Mouse (Mus musculus): ENCODE data around the gene Jpt2.

Gene Jpt2

DNA sequence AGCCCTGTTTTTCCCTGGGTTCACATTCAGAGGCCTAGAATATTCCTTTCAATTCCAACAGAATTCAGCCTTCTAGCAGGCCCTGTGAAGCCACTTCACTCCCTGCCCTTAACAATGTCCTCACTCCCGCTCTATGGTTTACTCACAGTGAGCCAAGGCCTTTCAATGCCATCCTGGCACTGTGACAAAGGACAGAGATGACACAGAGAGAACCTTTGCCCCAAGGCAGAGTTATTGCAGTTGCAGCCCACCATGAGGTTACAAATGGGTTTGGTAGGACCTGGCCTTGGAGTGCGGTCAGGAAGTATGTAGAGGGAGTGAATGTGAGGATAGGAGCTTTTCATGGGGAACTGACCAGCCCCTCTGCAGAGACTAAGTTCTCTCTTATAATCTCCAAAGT, 52.9 kb downstream of the Jpt2 start:
- DNase-seq (ENCODE audit: low spot score) = no peak

DNA sequence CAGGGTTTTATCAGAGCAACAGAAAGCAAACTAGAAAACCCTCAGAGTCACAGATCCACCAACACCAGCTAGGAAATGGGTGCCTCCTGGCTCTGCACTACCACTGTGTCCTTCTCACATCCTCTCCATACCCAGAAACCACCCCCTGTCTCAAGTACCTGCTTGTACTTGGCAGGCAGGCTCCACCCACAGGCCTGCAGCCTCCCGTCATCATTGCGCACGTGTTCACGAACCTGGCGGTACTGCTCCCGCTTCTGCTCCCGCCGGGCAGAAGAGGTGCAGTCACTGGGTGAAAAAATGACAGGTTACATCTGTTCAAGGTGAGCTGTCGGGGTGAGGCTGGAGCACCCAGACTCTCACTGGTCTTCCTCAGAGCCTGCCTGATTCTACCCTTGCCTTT, 56.7 kb downstream of the Jpt2 start:
- DNase-seq (ENCODE audit: low spot score) = peak; percentile 5

DNA sequence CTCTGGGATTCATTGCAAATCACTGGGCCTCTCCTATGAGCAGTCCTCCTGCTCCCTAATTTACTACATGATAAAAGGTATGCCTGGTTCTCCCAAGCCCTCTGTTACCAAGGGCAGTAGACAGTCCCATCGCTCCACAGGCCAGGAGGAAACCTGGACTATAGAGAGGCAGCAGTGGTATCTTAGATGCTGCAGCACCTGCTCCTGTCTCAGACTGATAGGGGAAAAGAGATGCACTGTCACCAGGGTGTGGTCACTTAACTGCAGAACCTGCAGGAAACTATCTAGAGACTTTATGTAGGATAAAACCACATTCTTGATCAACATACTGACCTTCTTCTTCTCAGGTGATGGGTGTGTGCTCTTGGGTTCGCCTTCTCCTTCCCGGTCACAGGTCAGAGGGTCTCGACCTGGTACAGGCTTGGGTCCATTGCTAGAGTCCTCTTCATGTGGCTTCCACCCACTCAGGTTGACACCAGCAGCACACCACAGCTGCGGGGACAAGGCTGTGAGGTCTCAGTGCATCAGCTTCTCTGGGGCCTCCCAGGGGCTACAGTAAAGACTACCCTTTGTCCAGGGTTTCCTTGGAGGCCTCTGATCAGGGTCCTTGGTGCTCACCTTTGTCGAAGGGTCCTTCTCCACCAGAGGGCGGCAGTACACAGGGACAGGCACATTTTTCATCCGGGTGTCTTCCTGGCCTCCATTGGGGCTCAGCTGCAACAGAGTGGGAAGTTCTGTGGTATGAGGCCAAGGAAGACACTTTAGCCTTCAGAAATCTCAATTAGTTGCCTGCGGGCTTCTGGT, 57.6 kb downstream of the Jpt2 start:
- peak; percentile 31 for DNase-seq (ENCODE audit: low spot score)

DNA sequence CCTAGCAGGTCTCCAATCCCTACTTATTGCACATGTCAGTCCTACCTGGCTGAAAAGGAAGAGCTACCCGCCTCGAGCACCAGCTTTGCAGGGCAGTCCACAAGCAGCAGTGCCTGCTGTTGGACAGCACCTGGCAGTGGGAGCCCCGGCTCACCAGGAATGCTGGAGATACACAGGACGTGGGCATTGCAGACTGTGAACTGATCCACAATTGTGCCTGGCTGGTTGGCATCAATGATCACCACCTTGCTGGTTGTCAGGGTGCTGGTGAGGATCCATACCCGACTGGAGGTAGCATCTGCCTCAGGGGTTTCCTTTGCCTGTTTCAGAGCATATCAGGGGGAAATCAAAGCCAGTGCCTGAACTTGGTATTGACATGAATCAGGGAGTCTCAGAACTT, 58.4 kb downstream of the Jpt2 start:
- peak; percentile 4 for DNase-seq (ENCODE audit: low spot score)

DNA sequence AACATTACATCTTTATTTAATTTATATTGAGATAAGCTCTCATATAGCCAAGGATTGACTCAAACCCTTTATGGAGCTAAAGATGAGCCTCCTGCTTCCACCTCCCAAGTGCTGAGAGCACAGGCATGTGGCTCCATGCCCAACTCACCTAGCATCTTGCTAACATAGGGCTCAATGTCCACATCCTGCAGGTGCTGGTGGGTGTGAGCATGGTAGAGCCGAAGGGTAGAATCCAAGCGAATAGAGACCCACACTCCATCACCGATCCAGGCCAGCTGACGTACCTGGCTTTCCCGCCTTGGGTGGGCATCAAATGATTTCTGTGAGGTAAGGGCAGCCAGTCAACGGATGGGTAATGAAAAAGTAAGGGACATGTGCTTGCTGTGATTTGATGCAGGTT, 60.5 kb downstream of the Jpt2 start:
- DNase-seq (ENCODE audit: low spot score) = peak; percentile 12

DNA sequence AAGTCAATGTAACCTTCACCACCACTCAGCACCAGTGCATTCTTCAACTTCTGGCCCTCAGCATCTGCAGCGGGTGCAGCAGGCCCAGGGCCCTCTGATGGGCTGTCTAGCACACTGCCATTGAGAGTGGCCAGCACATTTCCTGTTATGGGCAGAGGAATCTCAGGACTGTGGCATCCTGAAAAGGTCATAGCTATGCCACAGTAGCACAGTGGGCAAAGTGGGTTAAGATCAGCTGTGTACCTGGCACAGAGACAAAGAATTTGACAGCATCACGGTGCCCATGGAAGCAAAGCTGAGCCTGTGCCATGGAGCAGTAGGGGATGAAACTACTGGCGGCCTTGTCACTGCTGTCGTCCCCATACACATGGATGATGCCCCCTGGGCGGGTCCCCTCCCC, 61.3 kb downstream of the Jpt2 start:
- DNase-seq (ENCODE audit: low spot score) = peak; percentile 4

DNA sequence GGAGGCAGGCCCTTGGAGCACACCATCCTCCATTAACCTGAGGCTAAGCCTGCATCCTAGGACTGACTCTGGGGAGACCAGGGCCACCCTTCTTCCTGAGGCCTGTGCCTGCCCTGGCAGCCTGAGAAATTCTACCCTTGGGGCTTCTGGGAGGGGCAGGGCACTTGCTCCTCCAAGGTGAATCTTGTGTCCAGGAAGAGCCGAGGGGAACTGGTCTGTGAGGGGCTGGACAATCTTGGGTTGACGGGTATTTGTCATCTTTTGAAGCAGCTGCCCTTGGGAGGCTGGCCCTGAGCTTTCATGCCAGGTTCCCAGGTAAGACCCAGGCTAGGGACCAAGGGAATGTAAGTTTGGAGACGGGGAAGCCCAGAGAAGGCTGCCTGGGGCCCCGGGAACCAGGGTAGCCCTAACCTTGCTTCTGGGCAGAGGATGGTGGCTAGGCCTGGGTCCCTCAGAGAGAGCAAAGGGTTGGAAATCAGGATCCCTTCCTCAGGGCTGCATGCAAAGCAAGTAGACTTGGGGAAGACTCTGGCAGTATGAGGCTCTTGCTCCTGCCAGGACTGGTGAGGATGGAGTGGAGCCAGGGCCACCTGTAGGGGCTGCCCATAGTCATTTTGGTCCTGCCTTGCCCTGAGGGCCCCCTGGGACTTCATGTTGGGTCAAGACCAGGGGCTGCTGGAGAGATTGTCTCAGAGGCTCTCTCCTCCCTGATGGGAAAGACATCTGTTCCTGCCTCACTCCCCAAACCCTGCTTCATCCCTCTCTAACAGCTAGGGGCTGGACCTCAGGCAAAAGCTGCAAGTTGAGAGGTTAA, 62.2 kb downstream of the Jpt2 start:
- DNase-seq (ENCODE audit: low spot score) = no peak

DNA sequence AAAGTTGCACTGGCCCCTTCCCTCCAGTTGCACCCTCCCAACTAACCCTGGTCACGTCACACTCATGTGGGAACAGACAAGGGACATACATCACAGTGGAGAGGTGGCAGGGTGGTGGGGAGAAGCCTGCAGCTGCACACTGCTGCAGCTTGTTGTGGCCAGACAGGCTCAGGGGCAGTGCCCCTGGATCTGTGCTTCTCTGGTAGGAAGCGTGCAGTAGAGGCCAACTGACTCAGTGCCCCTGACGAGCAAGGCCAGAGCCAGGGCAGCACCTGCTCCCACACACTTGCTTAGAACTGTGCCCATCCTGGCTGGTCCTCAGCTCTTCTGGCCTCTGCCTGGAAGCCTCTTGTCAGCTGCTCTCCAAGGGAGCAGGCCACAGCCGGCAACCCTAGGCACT, 62.9 kb downstream of the Jpt2 start:
- no peak for DNase-seq (ENCODE audit: low spot score)

DNA sequence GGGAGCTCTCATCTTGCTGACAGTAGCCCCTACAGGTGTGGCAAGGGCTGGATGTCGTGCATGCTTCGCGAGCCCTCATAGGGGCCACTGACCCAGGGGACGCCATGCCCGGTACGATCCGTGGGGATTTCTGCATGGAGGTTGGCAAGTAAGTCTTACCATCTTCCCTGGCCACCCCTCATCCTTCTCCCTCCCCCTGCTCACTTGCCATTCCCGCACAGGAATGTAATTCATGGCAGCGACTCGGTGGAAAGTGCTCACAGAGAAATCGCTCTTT, 63.6 kb downstream of the Jpt2 start:
- DNase-seq (ENCODE audit: low spot score) = peak; percentile 26

DNA sequence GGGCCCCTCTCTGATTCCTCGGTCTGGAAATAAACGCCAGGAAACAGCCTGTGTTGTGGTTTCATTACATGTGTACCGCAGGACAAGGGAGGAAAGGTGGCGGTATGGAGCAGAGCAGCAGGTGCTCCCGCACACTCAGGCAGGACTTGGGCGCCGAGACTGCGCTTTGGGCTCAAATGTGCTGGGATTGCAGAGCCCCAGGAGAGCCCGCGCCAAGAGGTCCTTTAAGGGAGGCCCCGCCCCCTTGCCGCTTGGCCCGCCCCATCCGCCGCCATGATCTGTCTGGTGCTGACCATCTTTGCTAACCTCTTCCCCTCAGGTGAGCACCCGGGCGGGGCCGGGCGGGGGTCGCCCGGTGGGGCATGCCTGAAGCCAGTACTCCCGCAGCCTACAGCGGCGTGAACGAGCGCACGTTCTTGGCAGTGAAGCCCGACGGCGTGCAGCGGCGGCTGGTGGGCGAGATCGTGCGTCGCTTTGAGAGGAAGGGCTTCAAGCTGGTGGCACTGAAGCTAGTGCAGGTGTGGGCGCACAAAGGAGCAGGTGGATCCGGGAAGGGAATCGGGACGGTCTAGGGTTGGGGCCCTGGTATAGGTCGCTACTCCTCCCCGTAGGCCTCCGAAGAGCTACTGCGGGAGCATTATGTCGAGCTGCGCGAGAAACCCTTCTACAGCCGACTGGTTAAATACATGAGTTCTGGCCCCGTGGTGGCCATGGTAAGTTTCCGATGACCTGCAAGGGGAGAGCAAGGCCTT, 64.1 kb downstream of the Jpt2 start, which contains the start of gene Nme3:
Gene Nme3 (plus strand): TSS at position 260 of the 752 bp plus-strand sequence.
- DNase-seq (ENCODE audit: low spot score) = peak; percentile 73

DNA sequence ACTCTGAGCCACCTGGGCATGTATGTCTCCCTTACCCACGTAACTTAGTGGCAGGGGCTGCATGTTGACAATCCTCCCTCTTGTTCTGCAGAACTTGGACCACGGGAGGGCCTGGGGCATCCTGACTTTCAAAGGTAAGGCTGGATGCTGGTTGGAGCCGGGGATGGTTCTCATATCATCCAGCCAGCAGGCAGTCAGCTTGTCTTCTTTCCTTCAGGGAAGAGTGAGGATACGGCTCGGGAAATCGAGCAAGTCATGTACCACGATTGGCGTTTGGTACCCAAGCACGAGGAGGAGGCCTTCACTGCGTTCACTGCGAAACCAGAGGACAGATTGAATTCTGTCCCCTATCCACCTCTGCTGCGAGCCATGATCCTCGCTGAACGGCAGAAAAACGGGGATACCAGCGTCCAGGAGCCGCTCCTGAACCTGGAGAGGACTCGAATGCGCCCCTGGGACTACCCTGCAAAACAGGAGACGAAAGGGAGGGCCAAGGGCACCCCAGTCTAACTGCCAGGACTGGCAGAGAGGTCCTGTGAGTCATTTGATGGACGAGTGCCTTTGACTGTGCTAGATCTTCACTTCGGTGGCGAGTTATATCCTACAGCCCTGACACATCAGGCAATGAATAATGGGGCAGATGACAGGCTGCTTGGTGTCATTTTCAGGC, 64.8 kb downstream of the Jpt2 start:
- no peak for DNase-seq (ENCODE audit: low spot score)

DNA sequence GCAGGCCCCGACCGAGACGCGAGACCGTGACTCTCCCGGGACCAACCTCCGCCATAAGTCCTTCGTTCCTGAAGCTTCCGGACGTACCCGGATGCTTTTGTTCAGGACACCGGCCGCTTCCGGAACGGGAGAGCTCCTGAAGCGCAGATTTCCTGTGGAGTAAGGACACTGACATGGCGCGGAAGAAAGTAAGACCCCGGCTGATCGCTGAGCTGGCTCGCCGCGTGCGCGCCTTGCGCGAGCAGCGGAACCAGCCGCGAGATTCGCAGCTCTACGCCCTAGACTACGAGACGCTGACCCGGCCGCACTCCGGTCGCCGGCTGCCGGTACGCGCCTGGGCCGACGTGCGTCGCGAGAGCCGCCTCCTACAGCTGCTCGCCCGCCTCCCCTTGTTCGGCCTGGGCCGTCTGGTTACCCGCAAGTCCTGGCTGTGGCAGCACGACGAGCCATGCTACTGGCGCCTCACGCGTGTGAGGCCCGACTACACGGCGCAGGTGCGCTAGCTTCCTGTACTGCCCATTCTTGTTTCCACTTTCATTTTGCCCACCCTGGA, 65.4 kb downstream of the Jpt2 start, which contains the start of the genes Eme2 and Mrps34:
Gene Eme2 (minus strand): TSS at position 93 of the 553 bp plus-strand sequence.
Gene Mrps34 (plus strand): TSS at position 122 of the 553 bp plus-strand sequence.
- DNase-seq (ENCODE audit: low spot score) = peak; percentile 87

DNA sequence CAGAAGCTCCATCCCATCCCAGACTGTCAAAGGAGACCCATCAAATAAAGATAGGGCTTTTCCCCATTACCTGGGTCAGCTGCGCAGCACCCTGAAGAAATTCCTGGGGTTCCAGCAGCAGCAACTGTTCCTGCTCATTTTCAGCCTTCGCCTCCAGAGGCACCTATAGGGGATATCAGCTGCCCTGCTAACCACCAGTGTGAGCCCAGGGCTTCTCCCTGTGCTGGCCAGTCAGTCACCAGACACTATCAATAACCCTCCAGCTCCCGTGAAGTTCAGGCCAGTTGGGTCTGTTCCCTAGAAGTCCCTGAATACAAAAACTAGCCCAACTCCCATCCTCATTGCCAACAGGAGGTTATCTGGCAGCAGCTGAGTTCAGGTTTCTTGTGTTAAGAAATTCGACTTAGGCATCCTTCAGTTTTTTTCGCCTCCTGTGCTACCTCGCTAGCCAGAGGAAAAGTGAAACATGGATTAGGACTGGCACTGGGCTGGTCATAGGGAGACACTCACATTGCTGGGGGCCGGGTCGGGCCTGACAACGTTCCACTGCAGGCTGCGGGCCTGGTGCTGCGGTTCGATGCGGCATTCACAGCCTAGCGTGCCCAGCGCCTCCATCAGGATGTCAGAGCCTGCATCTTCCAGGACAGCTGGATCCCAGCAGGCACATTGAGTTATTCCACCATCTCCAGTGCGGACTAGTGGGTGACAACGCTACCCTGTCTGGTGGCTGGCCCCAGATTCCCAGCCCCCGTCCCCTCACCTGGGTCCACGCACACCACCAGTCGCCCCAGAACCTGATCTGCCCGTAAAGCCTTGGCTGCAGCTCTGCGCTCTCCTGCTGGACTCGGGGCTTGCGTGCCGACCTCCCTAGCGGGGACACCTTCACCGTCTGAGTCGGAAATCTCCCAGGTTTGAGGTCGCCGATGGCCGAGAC, 66.2 kb downstream of the Jpt2 start:
- DNase-seq (ENCODE audit: low spot score) = peak; percentile 24

DNA sequence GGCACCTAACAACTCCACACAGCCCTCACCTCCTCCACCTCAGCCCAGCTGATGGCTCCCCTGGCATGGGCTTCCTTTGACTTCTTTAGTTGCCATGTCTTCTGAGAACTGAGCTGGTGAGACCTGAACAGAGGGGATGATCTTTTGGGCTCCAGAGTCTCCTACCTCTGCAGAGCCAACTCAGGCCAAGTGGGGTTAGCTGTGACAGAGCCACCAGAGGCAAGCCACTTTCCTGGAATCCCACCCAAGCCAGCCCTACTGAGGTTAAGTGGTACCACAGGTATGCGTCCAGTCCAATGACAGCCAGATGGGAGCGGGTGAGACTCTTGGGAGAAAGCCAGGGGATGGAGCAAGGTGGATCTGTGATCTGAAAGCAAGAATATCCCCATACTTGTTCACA, 67.2 kb downstream of the Jpt2 start:
- peak; percentile 6 for DNase-seq (ENCODE audit: low spot score)

DNA sequence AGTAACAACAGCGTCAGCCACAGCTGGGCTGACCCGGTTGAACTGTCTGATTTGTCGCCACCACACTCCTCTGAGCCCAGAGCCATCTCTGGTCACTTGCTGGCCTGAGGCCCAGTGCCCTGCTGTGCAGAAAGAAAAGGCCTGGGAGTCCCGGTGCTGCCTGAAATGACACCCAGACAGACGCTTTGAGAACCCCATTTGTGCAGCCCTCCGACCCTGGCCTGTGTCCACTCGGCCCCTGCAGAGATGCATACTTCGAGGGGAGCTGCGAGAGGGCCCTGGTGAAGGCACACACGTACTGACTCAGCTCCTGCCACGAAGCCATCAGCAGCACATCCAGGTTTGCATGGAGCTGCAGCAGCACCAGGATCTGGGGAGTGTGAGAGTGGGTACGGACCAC, 67.7 kb downstream of the Jpt2 start:
- DNase-seq (ENCODE audit: low spot score) = peak; percentile 5

DNA sequence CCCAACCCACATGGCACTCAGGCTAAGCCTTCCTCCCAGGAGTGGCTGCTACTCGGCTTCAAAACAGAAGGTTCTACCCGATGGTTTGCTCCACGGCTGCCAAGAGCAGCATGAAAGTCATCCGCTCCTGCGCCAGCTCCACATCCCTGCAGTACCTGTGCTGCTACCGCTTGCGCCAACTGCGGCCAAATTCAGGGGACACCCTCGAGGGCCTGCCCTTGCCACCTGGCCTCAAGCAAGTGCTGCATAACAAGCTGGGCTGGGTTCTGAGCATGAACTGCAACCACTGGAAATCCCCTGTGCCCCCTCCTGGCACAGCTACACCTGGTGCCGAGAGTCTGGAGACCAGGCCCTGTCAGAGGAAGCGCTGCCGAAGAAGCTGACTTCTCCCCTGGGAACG, 69.2 kb downstream of the Jpt2 start:
- DNase-seq (ENCODE audit: low spot score) = peak; percentile 17

DNA sequence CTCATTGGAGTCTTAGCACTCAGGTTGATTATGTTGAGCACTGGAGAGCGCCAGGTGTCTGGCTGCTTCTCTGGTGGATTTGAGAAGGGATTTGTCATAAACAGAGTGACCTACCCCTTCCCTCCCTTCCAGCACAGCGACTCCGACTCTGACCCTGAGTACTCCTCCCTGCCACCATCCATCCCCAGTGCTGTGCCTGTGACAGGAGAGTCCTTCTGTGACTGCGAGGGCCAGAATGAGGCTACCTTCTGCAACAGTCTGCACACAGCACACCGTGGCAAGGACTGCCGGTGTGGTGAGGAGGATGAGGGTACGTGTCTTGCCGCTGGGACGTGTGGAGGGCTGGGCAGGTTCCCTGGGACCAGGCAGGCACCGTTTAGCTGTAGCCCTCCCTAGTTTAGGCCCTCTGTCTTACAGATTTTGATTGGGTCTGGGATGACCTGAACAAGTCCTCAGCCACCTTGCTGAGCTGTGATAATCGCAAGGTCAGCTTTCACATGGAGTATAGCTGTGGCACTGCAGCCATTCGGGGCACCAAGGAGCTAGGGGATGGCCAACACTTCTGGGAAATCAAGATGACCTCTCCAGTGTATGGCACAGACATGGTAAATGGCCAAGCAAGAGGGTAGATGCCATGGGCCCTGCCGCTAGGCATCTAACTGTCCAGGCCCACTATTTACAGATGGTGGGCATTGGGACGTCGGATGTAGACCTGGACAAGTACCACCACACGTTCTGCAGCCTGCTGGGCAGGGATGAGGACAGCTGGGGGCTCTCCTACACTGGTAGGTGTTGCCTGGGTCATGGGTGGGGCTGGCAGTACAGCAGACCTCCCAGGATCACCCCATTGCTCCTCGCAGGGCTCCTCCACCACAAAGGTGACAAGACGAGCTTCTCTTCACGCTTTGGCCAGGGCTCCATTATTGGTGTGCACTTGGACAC, 70.1 kb downstream of the Jpt2 start:
- peak; percentile 7 for DNase-seq (ENCODE audit: low spot score)

DNA sequence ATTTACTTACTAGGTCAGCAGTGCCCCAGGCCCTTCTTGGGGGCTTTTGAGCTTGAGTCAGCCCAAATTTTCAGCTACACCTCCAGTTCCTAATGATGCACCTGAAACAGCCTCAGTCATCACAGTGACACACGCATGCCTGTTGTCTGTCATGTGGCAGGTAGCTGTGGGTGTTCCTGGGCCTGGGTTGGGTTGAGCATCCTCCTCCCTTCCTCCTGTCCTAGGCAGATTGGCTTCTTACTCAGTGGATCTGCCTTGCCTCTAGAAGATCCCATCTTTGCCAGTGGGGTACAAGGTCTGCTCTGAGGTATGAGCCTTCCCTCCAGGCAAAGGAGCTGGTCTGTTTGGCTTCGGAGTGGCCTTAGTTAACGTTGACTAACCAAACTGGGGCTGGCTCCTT, 71.6 kb downstream of the Jpt2 start:
- no peak for DNase-seq (ENCODE audit: low spot score)

Measured in layer of hippocampus, adult 11-12 months (tissue).